Mouse (Mus musculus) Muller cell, postnatal 12 days (primary cell): ENCODE results near the gene Apobec2.

Experiments
- DNase-seq: peaks from one replicate; pipeline ENCODE4 v3.0.0-alpha.2; 2015; ENCODE audit errors: inconsistent ontology term

Apobec2 gene

DNA sequence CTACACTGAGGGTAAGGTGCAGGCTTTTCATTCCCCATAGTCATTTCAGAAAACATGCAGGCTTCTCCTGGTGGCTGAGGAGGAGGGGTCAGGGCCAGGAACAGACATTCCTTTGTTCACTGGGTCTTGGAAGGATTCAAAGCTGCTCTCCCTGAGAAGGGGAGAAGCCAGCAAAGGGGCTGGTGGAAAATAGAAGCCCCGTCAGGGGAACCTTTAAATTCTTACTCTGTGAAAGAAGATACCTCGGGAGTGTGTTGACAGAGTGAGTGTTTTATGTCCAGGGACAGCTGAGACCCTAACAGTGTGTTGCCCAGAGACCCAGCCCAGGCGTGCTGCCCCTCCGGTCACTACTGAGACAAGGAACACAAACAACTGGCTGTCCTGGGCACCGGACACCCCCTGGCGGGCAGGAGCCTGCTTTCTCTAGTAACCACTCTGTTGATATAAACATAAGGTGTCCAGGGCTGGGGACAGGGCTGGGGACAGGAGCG, 4.7 kb upstream of the Apobec2 start:
- peak; percentile 52 for DNase-seq

DNA sequence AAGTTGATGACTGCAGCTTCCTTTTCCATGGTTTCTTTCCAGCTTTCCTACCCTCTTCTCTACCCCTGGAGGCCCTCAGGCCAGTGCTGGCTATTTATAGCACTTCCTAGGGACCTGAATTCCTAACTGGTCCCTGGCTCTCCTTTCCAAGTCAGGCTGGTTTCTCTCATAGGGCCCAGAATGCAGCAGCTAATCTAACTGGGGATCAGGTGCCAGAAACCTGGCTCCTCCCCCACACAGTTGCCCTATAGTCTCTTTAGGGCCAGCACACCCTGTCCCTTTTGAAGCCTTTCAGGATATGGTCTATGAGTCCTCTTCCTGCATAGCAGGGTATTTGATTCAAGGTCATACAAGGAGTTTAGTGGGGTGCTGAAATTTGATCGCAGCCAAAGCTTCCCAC, 3.8 kb upstream of the Apobec2 start:
- DNase-seq, result peak; percentile 54

DNA sequence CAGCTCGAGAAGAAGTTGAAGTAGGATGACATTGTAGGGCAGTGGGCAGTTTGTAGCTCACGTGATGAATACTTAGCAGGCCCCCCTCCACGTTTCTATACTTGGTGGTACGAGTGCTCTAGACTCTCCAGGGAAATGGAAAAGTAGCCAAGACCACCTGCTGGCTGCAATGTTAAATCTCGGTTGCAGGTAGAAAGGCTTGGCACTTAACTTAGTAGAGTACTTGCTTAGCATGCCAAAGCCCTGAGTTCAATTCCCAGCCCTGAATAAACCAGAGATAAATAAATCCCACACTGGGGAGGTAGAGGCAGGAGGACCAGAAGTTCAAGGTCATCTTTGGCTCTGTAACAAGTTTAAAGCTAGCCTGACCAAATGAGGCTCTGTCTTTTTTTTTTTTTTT, 1.7 kb upstream of the Apobec2 start:
- DNase-seq, result no peak

DNA sequence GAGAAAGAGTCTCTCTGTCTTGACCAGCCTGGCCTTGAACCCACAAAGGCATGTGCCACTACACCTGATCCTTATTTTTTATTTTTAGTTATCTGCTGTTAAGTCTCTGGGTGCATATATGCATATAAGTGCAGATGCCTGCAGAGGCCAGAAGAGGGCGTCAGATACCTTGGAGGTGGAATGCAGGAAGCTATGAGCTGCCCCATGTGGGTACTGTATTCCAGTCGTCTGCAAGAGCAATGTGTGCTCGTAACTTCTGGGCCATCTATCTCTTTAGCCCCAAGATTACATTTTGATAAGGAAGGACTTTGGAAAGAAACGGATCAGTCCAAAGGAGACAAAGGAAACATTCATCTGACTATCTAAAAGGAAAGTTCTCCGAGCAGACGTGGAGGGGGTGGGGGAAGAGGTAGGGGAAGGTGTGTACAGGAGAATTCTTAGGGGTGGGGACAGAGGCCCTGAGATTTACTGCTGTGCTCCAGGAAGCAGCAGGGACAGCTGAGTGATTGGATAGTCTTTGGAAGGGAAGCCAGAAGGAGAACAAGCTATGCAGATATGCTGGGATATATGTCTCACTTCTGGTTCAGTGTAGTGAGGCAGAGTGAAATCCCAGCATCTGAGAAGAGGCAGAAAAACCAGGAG, 1.1 kb upstream of the Apobec2 start:
- no peak for DNase-seq

DNA sequence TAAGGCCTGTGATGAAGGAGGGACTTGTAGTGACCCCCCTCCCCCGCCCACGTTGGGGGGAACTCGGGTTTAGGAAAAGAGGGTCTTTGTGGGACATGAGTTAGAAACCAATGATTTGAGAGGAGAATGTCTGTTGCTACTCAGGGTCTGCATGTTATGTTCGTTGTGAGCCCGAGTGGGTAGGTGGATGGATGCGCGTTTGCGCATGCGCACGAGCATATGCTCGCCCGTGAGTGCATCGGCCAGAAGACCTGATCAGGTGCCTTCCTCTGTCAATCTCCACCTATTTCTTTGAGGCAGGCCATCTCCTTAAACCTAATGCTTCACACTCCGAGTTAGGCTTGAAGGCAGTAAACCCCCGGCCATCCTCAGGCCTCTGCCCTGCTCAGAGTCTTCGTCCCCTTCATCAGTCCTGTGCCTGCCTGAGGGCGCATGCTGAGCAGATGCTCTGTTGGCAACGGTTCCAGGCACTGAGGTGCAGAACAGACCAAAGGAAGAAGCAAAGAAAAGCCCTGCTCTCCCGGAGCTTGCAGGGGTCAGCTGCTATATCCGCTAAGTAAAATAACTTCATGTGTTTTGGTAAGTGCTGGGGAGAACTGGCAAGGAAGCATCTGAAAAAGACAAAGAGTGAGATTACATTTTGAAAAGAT, 401 bp upstream of the Apobec2 start:
- DNase-seq, result no peak

DNA sequence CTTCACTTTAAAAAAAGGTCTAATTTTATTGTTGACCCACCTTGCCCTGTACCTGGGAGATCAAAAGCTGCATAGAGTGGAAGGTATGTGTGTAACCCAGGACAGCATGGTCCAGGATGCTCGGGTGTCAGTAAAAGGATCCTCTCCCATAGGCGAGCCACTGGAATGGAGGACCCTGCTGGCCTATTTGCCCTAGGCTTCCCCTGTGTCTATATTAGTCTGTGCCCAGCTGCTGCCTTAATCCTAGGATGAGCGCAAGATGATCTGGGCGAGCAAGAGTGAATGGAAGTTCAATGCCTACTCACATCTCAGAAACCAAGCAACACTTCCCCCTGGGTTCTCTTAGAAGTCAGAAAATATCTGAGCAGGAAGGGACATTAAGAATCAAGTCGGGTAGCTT, 1.7 kb downstream of the Apobec2 start:
- no peak for DNase-seq

GRCm38 (mm10) chr17:48430394-48430793, 2.3 kb downstream of the Apobec2 start:
- no peak for DNase-seq

DNA sequence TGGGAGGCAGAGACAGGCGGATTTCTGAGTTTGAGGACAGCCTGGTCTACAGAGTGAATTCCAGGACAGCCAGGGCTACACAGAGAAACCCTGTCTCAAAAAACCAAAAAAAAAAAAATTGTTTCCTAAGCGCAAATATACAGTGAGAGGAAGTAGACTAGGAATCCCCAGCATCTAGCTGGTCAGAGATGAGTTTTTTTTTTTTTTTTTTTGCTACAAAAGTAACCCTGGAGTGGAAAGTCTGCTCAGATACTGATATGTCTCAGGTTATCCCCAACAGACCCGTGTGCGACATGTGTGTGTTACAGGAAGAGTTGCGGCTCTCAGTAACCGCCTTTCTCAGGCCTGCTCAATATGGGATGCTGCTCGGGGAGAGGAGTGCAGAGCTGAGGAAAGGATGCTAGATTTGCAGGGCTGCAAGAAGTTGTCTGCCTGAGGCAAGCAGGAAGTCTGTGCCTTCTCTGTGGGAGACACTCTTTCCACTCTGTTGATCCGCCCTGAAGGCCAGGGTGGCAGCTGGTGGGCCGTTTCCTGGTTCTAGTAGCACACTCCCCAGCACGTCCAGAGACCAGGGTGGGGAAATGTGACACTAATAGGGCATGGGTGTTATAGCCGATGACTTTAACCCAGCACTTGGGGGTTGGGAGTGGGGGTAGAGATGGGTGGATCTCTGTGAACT, 4.7 kb downstream of the Apobec2 start:
- DNase-seq, result no peak

GRCm38 (mm10) chr17:48426991-48427750, 5.6 kb downstream of the Apobec2 start:
- no peak for DNase-seq

DNA sequence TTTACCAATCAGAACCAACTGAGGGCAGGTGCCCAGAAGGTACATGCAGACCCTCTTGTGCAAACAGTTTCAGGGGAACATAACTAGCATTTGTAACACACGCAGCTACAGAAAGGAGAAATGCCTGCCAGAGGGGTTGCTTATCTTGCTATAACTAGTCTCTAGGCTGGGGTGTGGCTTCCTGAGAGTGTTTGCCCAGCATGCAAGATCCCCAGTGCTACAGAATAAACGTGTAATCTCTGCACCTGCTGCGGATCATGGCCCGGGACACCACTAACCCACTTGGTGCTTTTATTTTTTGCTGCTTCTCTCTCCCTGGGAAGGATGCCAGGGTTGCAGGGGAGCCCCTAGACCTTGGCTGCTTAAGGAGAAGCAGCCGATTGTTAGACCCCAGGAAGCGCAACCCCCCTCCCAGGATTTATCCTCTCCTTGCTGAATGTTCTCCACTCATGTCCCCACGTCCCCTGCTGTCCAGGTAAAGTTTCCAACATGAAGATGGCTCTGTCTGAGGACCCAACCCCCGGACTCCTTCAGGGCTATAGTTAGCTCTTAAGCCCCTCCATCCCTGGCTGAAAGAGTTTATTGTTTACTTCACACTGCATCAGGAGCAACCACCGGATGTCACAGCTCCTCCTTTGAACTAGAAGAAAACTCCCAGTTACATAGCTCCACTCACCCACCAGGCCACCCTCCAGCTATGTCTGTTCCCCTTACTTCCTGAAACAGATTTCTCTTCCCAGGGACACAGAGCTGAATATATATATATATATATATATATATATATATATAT, 6.7 kb downstream of the Apobec2 start:
- no peak for DNase-seq

- peak; percentile 27 for DNase-seq
Observed at GRCm38 (mm10) chr17:48424237-48424636, 8.5 kb downstream of the Apobec2 start.

GRCm38 (mm10) chr17:48419571-48419970, 13.2 kb downstream of the Apobec2 start:
- DNase-seq, result no peak

DNA sequence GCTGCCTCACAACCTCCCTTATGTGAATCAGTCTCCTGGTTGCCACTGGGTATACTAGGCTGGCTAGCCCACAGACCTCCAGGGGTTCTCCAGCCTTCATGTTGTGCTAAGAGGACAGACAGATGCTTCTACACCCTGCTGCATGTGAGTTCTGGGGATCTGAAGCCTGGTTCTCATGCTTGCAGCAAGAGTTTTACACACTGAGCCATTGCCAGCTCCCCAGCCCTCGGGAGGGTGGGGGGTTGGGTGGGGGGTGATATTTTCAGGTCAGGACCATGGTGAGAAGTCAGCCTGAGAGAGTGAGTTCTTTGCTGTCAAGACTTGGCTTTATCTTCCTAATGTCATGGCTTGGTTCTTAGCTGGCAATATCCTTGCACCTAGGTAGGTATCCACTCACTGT, 13.9 kb downstream of the Apobec2 start:
- DNase-seq, result no peak

GRCm38 (mm10) chr17:48418174-48418573, 14.6 kb downstream of the Apobec2 start:
- no peak for DNase-seq

GRCm38 (mm10) chr17:48417521-48417920, 15.2 kb downstream of the Apobec2 start:
- no peak for DNase-seq

- peak; percentile 17 for DNase-seq
Observed at GRCm38 (mm10) chr17:48416425-48417195, 16.1 kb downstream of the Apobec2 start.

DNA sequence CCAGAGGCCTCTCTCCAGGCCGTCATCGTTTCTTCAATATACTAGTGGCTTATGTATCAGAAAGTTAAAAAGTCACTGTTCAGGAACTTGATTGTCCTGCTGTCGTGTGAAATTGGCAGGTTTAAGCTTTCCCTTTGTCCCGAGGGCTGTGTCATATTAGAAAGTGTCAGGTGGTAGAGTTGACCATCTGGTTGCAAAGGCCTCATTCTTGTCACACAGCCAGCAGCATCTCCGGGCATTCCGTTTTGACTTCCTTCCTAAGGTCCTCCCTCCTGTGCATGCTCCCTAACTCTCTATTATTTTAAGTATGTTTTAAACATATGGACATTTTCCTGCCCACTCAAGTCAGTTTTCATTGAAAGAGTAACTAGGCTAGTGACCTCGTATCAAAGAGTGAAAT, 16.7 kb downstream of the Apobec2 start:
- DNase-seq, result no peak

DNA sequence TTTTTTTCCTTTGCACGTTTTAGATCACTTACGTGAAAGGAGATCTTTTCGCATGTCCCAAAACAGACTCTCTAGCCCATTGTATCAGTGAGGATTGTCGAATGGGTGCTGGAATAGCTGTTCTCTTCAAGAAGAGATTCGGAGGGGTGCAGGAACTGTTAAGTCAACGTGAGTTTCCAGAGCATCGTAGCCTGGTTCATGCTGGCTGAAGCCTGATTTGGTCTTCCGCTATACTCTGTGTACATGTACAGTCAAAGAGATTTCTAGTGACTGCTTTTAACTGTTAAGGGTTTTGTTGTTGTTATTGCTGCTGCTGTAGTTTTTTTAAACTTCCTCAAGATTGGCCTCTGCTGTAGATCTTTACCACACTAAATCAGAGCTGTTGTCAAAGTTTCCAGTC, 21.5 kb downstream of the Apobec2 start:
- DNase-seq, result no peak

- no peak for DNase-seq
Observed at GRCm38 (mm10) chr17:48410299-48410785, 22.4 kb downstream of the Apobec2 start.
